Mouse (Mus musculus) left cerebral cortex, postnatal 14 days (tissue): ENCODE data around the gene Cxcl14. TPM values are rescaled to one million over a fixed set of nuclear protein-coding genes. Genes with fewer than 3 reads are reported as not detected.

Experiments used
- DNase-seq, 2 experiments: peaks; one replicate each; pipeline ENCODE4 v3.0.0; 2021 to 2022; ENCODE audit warnings: low spot score in 2 of 2, mixed read lengths in 1 of 2
- intact Hi-C: fragments of 180-260 bp; cut with DNase I; formaldehyde crosslinking; loops from one replicate; pipeline ENCODE4 v1.15.1; 2025
- total RNA-seq, 2 experiments: library from RNA; stranded (reverse); gene quantifications; 2 replicates each; pipeline ENCODE4 v1.2.3; 2021

The Cxcl14 gene
- total RNA-seq, 2 experiments from 2014 or later = 125 to 136 TPM

- no peak for DNase-seq
- intact Hi-C loops = loop anchor here (10.0 kb wide), 1 partner anchor 433 kb away; no protein-coding TSS in a partner anchor
Observed at GRCm38 (mm10) chr13:56257469-56258153, 38.7 kb downstream of the Cxcl14 start.

GRCm38 (mm10) chr13:56256716-56257299 lies 39.5 kb downstream of the Cxcl14 start:
- DNase-seq = no peak
- intact Hi-C loops = loop anchor here (10.0 kb wide), 1 partner anchor 432 kb away; no protein-coding TSS in a partner anchor

GRCm38 (mm10) chr13:56253379-56253778 lies 43.0 kb downstream of the Cxcl14 start:
- intact Hi-C loops = loop anchor here (10.0 kb wide), 1 partner anchor 429 kb away; no protein-coding TSS in a partner anchor
- no peak for DNase-seq

GRCm38 (mm10) chr13:56252783-56253182 lies 43.6 kb downstream of the Cxcl14 start:
- DNase-seq = no peak
- intact Hi-C loops = loop anchor here (10.0 kb wide), 1 partner anchor 428 kb away; no protein-coding TSS in a partner anchor

GRCm38 (mm10) chr13:56251924-56252619 lies 44.3 kb downstream of the Cxcl14 start, which contains the start of gene Neurog1:
TSS of gene Neurog1 (minus strand) at chr13:56252163.
- DNase-seq = peak in 1 of 2 experiments; percentile 26
- intact Hi-C loops = loop anchor here (10.0 kb wide), 1 partner anchor 427 kb away; no protein-coding TSS in a partner anchor

GRCm38 (mm10) chr13:56251176-56251923 lies 45.0 kb downstream of the Cxcl14 start:
- intact Hi-C loops = loop anchor here (10.0 kb wide), 1 partner anchor 427 kb away; no protein-coding TSS in a partner anchor
- no peak for DNase-seq

GRCm38 (mm10) chr13:56250551-56251161 lies 45.7 kb downstream of the Cxcl14 start:
- intact Hi-C loops = loop anchor here (10.0 kb wide), 1 partner anchor 426 kb away; no protein-coding TSS in a partner anchor
- no peak for DNase-seq

GRCm38 (mm10) chr13:56249593-56250341 lies 46.6 kb downstream of the Cxcl14 start:
- intact Hi-C loops = loop anchor here (10.0 kb wide), 1 partner anchor 425 kb away; no protein-coding TSS in a partner anchor

GRCm38 (mm10) chr13:56243104-56243503 lies 53.2 kb downstream of the Cxcl14 start:
- intact Hi-C loops = no loop called here
- DNase-seq = no peak

More at GRCm38 (mm10) chr13:56249593-56250341, 46.6 kb downstream of the Cxcl14 start:
- no peak for DNase-seq

- no peak for DNase-seq
- intact Hi-C loops = no loop called here
Observed at GRCm38 (mm10) chr13:56240012-56240770, 56.2 kb downstream of the Cxcl14 start.

Other genes starting within 250 kb of the Cxcl14 start
- 100 to 1,000 TPM in 1 of 2 experiments, 10 to 100 TPM in 1; 97.2 to 108 TPM for gene H2afy, start 160.2 kb downstream of the Cxcl14 start, total RNA-seq
- 1 to 10 TPM; 1.5 to 1.8 TPM for gene Tifab, start 117.7 kb downstream of the Cxcl14 start, total RNA-seq
- gene Neurog1, start 44.4 kb downstream of the Cxcl14 start, total RNA-seq = not detected
- not detected for gene Gm3045, start 130.0 kb upstream of the Cxcl14 start, total RNA-seq
- gene Slc25a48, start 141.8 kb upstream of the Cxcl14 start, total RNA-seq = under 1 TPM; 0.08 to 0.13 TPM
- gene Il9, start 185.7 kb upstream of the Cxcl14 start, total RNA-seq = not detected
- 1 to 10 TPM; 3.1 to 4.0 TPM for gene Fbxl21, start 225.9 kb upstream of the Cxcl14 start, total RNA-seq